Mouse (Mus musculus) spleen, postnatal 14 days (tissue): ENCODE results near the gene Trf.

Source experiments
- DNase-seq, 2 experiments: peaks; one replicate each; pipeline ENCODE4 v3.0.0; 2021 to 2022; ENCODE audit warnings: low spot score in 2 of 2

Gene Trf

GRCm38 (mm10) chr9:103154568-103154967, 75.7 kb downstream of the Trf start:
- DNase-seq: no peak
